In genomic region chr7:67759629-67759995, GRCm38 (mm10) we compare ENCODE assay signal across 9 mouse cellular contexts. TPM values are rescaled to one million over a fixed set of nuclear protein-coding genes. Genes with fewer than 3 reads are reported as not detected.
A peak's percentile ranks its signal among the peaks of the same experiment; 100 is the strongest.
DNase-seq lines count a peak whose midpoint lies in the region; ATAC-seq and TF ChIP-seq lines count a peak whose summit lies in the region.
"Had no signal": no experiment of that assay in that cellular context is flagged by ENCODE, and none has a peak within 500 bp of the region (broad histone marks: within the 10 kb centered on the region; RNA-seq: fewer than 3 reads in every experiment).

Gene Synm (minus strand): TSS chr7:67759742.

- under 1% methylated on average over 37 of the region's 37 CpGs for WGBS in lung, embryonic 16.5 days

- H3K9me3 ChIP-seq in ES-E14 (ENCODE audit: control insufficient read depth, insufficient read depth, low read depth, low read length), result no peaks in the 10 kb centered on the region
- H3K9me3 ChIP-seq in lung, embryonic 16.5 days (ENCODE audit: control insufficient read depth, low read length), result no peaks in the 10 kb centered on the region

- peak within 1 kb of the TSS; percentile 68 for H3K9ac ChIP-seq in ES-E14 (ENCODE audit: insufficient read depth, low read depth, low read length, poor library complexity, severe bottlenecking)
- H3K9ac ChIP-seq in lung, embryonic 16.5 days (ENCODE audit: low read length), result peak within 1 kb of the TSS; percentile 71

- no peaks in the 10 kb centered on the region for H3K4me1 ChIP-seq in ES-E14 (ENCODE audit: control insufficient read depth in 2 of 2, insufficient read depth in 2 of 2, low read length in 2 of 2, poor library complexity in 1 of 2)
- peaks cover 8% of the 10 kb centered on the region; the same call in 1 of the 2 replicates for H3K4me1 ChIP-seq in lung, embryonic 16.5 days (replicated peaks; ENCODE audit: control insufficient read depth, insufficient read depth, low read length)

- ATAC-seq in frontal cortex, adult (ENCODE audit: low TSS enrichment), result peak; percentile 71
- ATAC-seq in hematopoietic stem cell, adult 5-6 weeks (replicated peaks in 1 of 2; ENCODE audit: insufficient read depth in 1 of 2, low FRiP score in 2 of 2, low TSS enrichment in 1 of 2, low read depth in 1 of 2, poor library complexity in 2 of 2, severe bottlenecking in 2 of 2), result peak; percentile 76 to 87
- ATAC-seq in lung, embryonic 16.5 days (ENCODE audit: low read depth), result peak; percentile 92

- DNase-seq in ES-E14 (ENCODE audit: low read depth, low spot score), result peak; percentile 79
- peak; percentile 81 to 90 for DNase-seq in cerebellum, adult 18-20 months
- peak; percentile 84 for DNase-seq in layer of hippocampus, adult 9-11 months
- peak; percentile 96 for DNase-seq in ovary, postnatal 36 days (ENCODE audit: low spot score)
- peak; percentile 77 for DNase-seq in thymus, postnatal 14 days

- H3K4me3 ChIP-seq in ES-E14 (ENCODE audit: insufficient read depth in 1 of 2, low read depth in 1 of 2, low read length in 2 of 2, poor library complexity in 1 of 2, severe bottlenecking in 1 of 2), result peak within 1 kb of the TSS; percentile 51 to 84
- H3K4me3 ChIP-seq in lung, embryonic 16.5 days (ENCODE audit: low read length), result peak within 1 kb of the TSS; percentile 59

- in situ Hi-C loops in ES-E14 (cut with MboI; ENCODE audit: low sequenced_read_pairs in 2 of 2, unreplicated experiment in 2 of 2), result no loop called here

- peak within 1 kb of the TSS; percentile 100 for H3K4me2 ChIP-seq in lung, embryonic 16.5 days (ENCODE audit: low read depth, low read length)

- peaks cover 4% of the 10 kb centered on the region; the same call in 1 of the 2 replicates for H3K27me3 ChIP-seq in lung, embryonic 16.5 days (ENCODE audit: control insufficient read depth, insufficient read depth, low read depth, low read length)

- no peak within 1 kb of the TSS for H3K27ac ChIP-seq in ES-E14 (ENCODE audit: insufficient read depth, low read depth, low read length, poor library complexity, severe bottlenecking)
- H3K27ac ChIP-seq in lung, embryonic 16.5 days (ENCODE audit: low read length), result peak within 1 kb of the TSS; percentile 83
- H3K27ac ChIP-seq: macrophage had no signal

- H3K36me3 ChIP-seq in ES-E14 (ENCODE audit: control insufficient read depth, insufficient read depth, low read length, poor library complexity, severe bottlenecking), result no peaks in the 10 kb centered on the region
- H3K36me3 ChIP-seq in lung, embryonic 16.5 days (ENCODE audit: control insufficient read depth, insufficient read depth, low read length), result no peaks in the 10 kb centered on the region

TF ChIP-seq in ES-E14, 5 proteins besides CTCF, POLR2A, EP300 and RAD21:
- TF ChIP-seq ZNF384 (IDR thresholded peaks at IDR 0.05; ENCODE audit: low read depth, low read length) (no peak), CHD2 (IDR thresholded peaks at IDR 0.05; ENCODE audit: low read depth, low read length) (no peak), HCFC1 (IDR thresholded peaks at IDR 0.05; ENCODE audit: borderline replicate concordance, insufficient read depth, low read length) (0 out of 2 replicates have a peak, but pooled peaks have one; percentile 53), MAFK (IDR thresholded peaks at IDR 0.05; ENCODE audit: insufficient read depth, low read depth, low read length) (no peak), ZC3H11A (IDR thresholded peaks at IDR 0.05; ENCODE audit: borderline replicate concordance, low read depth, low read length) (0 out of 2 replicates have a peak, but pooled peaks have one; percentile 17)
TF ChIP-seq in ES-E14: peak in this region for 2.

RNA-seq across cellular contexts. Expression of gene Synm, which starts in this region (rescaled TPM):
- total RNA-seq in ES-E14 (2012; rRNA removed), result 2.1 and 4.1 TPM in 2 replicates
- total RNA-seq in hematopoietic stem cell, adult 5-6 weeks (2017), result 0.05 and 0.25 TPM in 2 replicates
- polyA plus RNA-seq in lung, embryonic 16.5 days (2015; fragmentation: Nextera tagmentation; extraction: Ambion mirVana), result 12.9 and 13.8 TPM in 2 replicates
- polyA plus RNA-seq: macrophage had no signal

Comparison
In these comparisons a context has a peak if more than half of its experiments do, and no peak if none do; other contexts are left out.
1. Peak in ATAC-seq in hematopoietic stem cell, adult 5-6 weeks; RNA of the gene not detected or under 1 TPM.